9 mouse cellular contexts compared by ENCODE assay signal in the genomic region with DNA sequence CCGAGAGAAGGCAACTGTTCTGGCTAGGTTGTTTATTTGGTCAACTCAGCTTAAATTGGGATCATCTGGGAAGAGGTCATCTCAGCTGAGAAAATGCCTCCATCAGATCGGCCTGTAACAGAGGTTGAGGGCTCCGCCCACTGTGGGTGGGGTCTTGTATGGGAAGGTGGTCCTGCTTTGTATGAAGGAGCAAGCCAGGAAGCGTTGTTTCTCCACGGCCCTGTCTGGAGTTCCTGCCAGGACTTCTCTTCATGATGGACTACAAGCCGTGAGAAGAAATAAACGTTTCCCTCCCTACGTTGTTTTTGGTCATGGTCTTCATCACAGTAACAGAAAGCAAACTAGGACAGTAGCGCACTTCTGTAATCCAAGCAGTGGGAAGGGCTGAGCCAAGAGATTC. TPM values are rescaled to one million over a fixed set of nuclear protein-coding genes. Genes with fewer than 3 reads are reported as not detected.
DNase-seq lines count a peak whose midpoint lies in the region; ATAC-seq and TF ChIP-seq lines count a peak whose summit lies in the region.
"Had no signal": no experiment of that assay in that cellular context is flagged by ENCODE, and none has a peak within 500 bp of the region (broad histone marks: within the 10 kb centered on the region; RNA-seq: fewer than 3 reads in every experiment).

No protein-coding gene starts in this region.

- H3K27ac ChIP-seq in ES-E14 (ENCODE audit: insufficient read depth, low read depth, low read length, poor library complexity, severe bottlenecking): no peak overlapping the region
- H3K27ac ChIP-seq in hindbrain, embryonic 12.5 days: no peak overlapping the region
- peak overlapping the region; percentile 47 for H3K27ac ChIP-seq in liver, embryonic 13.5 days
- H3K27ac ChIP-seq in neural tube, embryonic 12.5 days: no peak overlapping the region
- no peak overlapping the region for H3K27ac ChIP-seq in gastrocnemius, adult 2 months

- 8% methylated on average over 9 of the region's 9 CpGs for WGBS in hindbrain, embryonic 12.5 days
- WGBS in liver, embryonic 13.5 days (ENCODE audit: insufficient replicate concordance): 10% methylated on average over 9 of the region's 9 CpGs
- WGBS in neural tube, embryonic 12.5 days: 6% methylated on average over 9 of the region's 9 CpGs

- no peak for ATAC-seq in hindbrain, embryonic 12.5 days (ENCODE audit: low FRiP score)
- ATAC-seq in liver, embryonic 13.5 days (ENCODE audit: low read depth): no peak
- ATAC-seq in neural tube, embryonic 12.5 days (ENCODE audit: low FRiP score, low read depth): no peak

- intact Hi-C loops in gastrocnemius, adult 2 months (cut with DNase I): no loop called here

- TF ChIP-seq CTCF in gastrocnemius, adult 2 months (IDR thresholded peaks at IDR 0.05): no peak

- no peaks in the 10 kb centered on the region for H3K9me3 ChIP-seq in ES-E14 (ENCODE audit: control insufficient read depth, insufficient read depth, low read depth, low read length)
- no peaks in the 10 kb centered on the region for H3K9me3 ChIP-seq in hindbrain, embryonic 12.5 days (replicated peaks)
- no peaks in the 10 kb centered on the region for H3K9me3 ChIP-seq in liver, embryonic 13.5 days (replicated peaks)
- H3K9me3 ChIP-seq in neural tube, embryonic 12.5 days: no peaks in the 10 kb centered on the region

- peaks cover 3 to 4% of the 10 kb centered on the region in 2 experiments; a peak in 3 of 4 replicates for H3K4me1 ChIP-seq in ES-E14 (ENCODE audit: control insufficient read depth in 2 of 2, insufficient read depth in 2 of 2, low read length in 2 of 2, poor library complexity in 1 of 2)
- peaks cover 18% of the 10 kb centered on the region for H3K4me1 ChIP-seq in hindbrain, embryonic 12.5 days
- H3K4me1 ChIP-seq in liver, embryonic 13.5 days (replicated peaks): peaks cover 48% of the 10 kb centered on the region
- H3K4me1 ChIP-seq in neural tube, embryonic 12.5 days: peaks cover 18% of the 10 kb centered on the region

- in situ Hi-C loops in ES-E14 (cut with MboI; ENCODE audit: low sequenced_read_pairs in 2 of 2, unreplicated experiment in 2 of 2): no loop called here

- peaks cover 6% of the 10 kb centered on the region; the same call in 1 of the 2 replicates for H3K27me3 ChIP-seq in hindbrain, embryonic 12.5 days
- H3K27me3 ChIP-seq in liver, embryonic 13.5 days: no peaks in the 10 kb centered on the region
- H3K27me3 ChIP-seq in neural tube, embryonic 12.5 days (replicated peaks): no peaks in the 10 kb centered on the region

- peak; percentile 24 for DNase-seq in adrenal gland, postnatal 14 days
- DNase-seq in adrenal gland, adult 8-10 months: no peak
- peak; percentile 89 for DNase-seq in ES-E14 (ENCODE audit: low read depth, low spot score)
- peak; percentile 25 for DNase-seq in liver, embryonic 13.5 days
- no peak for DNase-seq in frontal cortex, postnatal 36 days (ENCODE audit: low spot score in 2 of 2)
- no peak for DNase-seq in gastrocnemius, adult 2 months

- H3K4me3 ChIP-seq in ES-E14 (ENCODE audit: insufficient read depth in 1 of 2, low read depth in 1 of 2, low read length in 2 of 2, poor library complexity in 1 of 2, severe bottlenecking in 1 of 2): peak overlapping the region; percentile 27 to 61; a peak in 3 of 4 replicates
- H3K4me3 ChIP-seq in hindbrain, embryonic 12.5 days: no peak overlapping the region
- peak overlapping the region; percentile 19; the same call in 1 of the 2 replicates for H3K4me3 ChIP-seq in liver, embryonic 13.5 days (replicated peaks)
- no peak overlapping the region for H3K4me3 ChIP-seq in neural tube, embryonic 12.5 days
- H3K4me3 ChIP-seq in gastrocnemius, adult 2 months: no peak overlapping the region
- H3K4me3 ChIP-seq: myocyte had no signal

- H3K9ac ChIP-seq in ES-E14 (ENCODE audit: insufficient read depth, low read depth, low read length, poor library complexity, severe bottlenecking): no peak overlapping the region
- no peak overlapping the region for H3K9ac ChIP-seq in hindbrain, embryonic 12.5 days
- peak overlapping the region; percentile 5; the same call in 1 of the 2 replicates for H3K9ac ChIP-seq in liver, embryonic 13.5 days
- H3K9ac ChIP-seq in neural tube, embryonic 12.5 days: no peak overlapping the region; the same call in 1 of the 2 replicates

- H3K36me3 ChIP-seq in ES-E14 (ENCODE audit: control insufficient read depth, insufficient read depth, low read length, poor library complexity, severe bottlenecking): no peaks in the 10 kb centered on the region
- no peaks in the 10 kb centered on the region for H3K36me3 ChIP-seq in hindbrain, embryonic 12.5 days
- no peaks in the 10 kb centered on the region for H3K36me3 ChIP-seq in liver, embryonic 13.5 days
- no peaks in the 10 kb centered on the region for H3K36me3 ChIP-seq in neural tube, embryonic 12.5 days

- H3K4me2 ChIP-seq in hindbrain, embryonic 12.5 days (replicated peaks): peak overlapping the region; percentile 13
- peak overlapping the region; percentile 50 for H3K4me2 ChIP-seq in liver, embryonic 13.5 days
- H3K4me2 ChIP-seq in neural tube, embryonic 12.5 days (replicated peaks): peak overlapping the region; percentile 22; the same call in 1 of the 2 replicates

TF ChIP-seq in ES-E14, 5 proteins besides CTCF, POLR2A, EP300 and RAD21:
- TF ChIP-seq MAFK (IDR thresholded peaks at IDR 0.05; ENCODE audit: insufficient read depth, low read depth, low read length): 0 out of 2 replicates have a peak, but pooled peaks have one; percentile 24
- no peak for TF ChIP-seq ZC3H11A (IDR thresholded peaks at IDR 0.05; ENCODE audit: borderline replicate concordance, low read depth, low read length)

RNA-seq across cellular contexts. Expression of a gene that starts 2.1 kb away (rescaled TPM):
- 16.5 and 19.3 TPM in 2 replicates for total RNA-seq in adrenal gland, postnatal 14 days (2021)
- total RNA-seq in adrenal gland, adult 8-10 months (2022): 10 to 100 TPM; 20.0 to 30.8 (median 25.2) TPM
- total RNA-seq in ES-E14 (2012; rRNA removed): 14.9 and 18.3 TPM in 2 replicates
- 32.1 and 32.4 TPM in 2 replicates for polyA plus RNA-seq in hindbrain, embryonic 12.5 days (2016; fragmentation: Nextera tagmentation; extraction: Ambion mirVana)
- 7.8 and 8.4 TPM in 2 replicates for polyA plus RNA-seq in liver, embryonic 13.5 days (2015; fragmentation: Nextera tagmentation; extraction: Ambion mirVana)
- 31.8 and 34.6 TPM in 2 replicates for polyA plus RNA-seq in neural tube, embryonic 12.5 days (2016; fragmentation: Nextera tagmentation; extraction: Ambion mirVana)
- total RNA-seq in gastrocnemius, adult 2 months (2021): 10 to 100 TPM; 42.5 to 45.9 TPM

RNA-seq across cellular contexts. Expression of a gene that starts 17.1 kb away (rescaled TPM):
- total RNA-seq in adrenal gland, postnatal 14 days (2021): 2.1 TPM in 1 of 2 replicates, not detected in the other
- total RNA-seq in adrenal gland, adult 8-10 months (2022): not detected
- not detected in 2 replicates for total RNA-seq in ES-E14 (2012; rRNA removed)
- 1.2 and 1.3 TPM in 2 replicates for polyA plus RNA-seq in hindbrain, embryonic 12.5 days (2016; fragmentation: Nextera tagmentation; extraction: Ambion mirVana)
- polyA plus RNA-seq in liver, embryonic 13.5 days (2015; fragmentation: Nextera tagmentation; extraction: Ambion mirVana): 99.2 and 109 TPM in 2 replicates
- polyA plus RNA-seq in neural tube, embryonic 12.5 days (2016; fragmentation: Nextera tagmentation; extraction: Ambion mirVana): 0.98 and 1.1 TPM in 2 replicates
- total RNA-seq in gastrocnemius, adult 2 months (2021): not detected
- polyA plus RNA-seq: myocyte had no signal

RNA-seq across cellular contexts. Expression of a gene that starts 55.3 kb away (rescaled TPM):
- 18.7 and 18.9 TPM in 2 replicates for total RNA-seq in adrenal gland, postnatal 14 days (2021)
- 10 to 100 TPM; 21.4 to 26.3 (median 23.4) TPM for total RNA-seq in adrenal gland, adult 8-10 months (2022)
- total RNA-seq in ES-E14 (2012; rRNA removed): 20.0 and 22.6 TPM in 2 replicates
- polyA plus RNA-seq in hindbrain, embryonic 12.5 days (2016; fragmentation: Nextera tagmentation; extraction: Ambion mirVana): 50.0 and 50.5 TPM in 2 replicates
- 16.9 and 19.3 TPM in 2 replicates for polyA plus RNA-seq in liver, embryonic 13.5 days (2015; fragmentation: Nextera tagmentation; extraction: Ambion mirVana)
- 46.7 and 51.1 TPM in 2 replicates for polyA plus RNA-seq in neural tube, embryonic 12.5 days (2016; fragmentation: Nextera tagmentation; extraction: Ambion mirVana)
- total RNA-seq in gastrocnemius, adult 2 months (2021): 1 to 10 TPM; 7.2 to 8.0 TPM

Comparison
In these comparisons a context has a peak if more than half of its experiments do, and no peak if none do; other contexts are left out.
1. DNase-seq: peak in adrenal gland, postnatal 14 days (single experiment), ES-E14 (single experiment) and liver, embryonic 13.5 days (single experiment); none in adrenal gland, adult 8-10 months (single experiment), frontal cortex, postnatal 36 days (0 of 2) and gastrocnemius, adult 2 months (single experiment).
2. H3K4me3 ChIP-seq: peak in ES-E14 (2 of 2) and liver, embryonic 13.5 days (single experiment); none in hindbrain, embryonic 12.5 days (single experiment), neural tube, embryonic 12.5 days (single experiment) and gastrocnemius, adult 2 months (single experiment).
3. Peak in every context shown above with its lines, with median percentiles within 50 percentile points of each other: H3K4me2 ChIP-seq.